Mouse (Mus musculus) spleen, adult 2 months (tissue): Measurements from ENCODE around the gene Gng12.

Source experiments
- CTCF ChIP-seq: fragments of 200-500 bp; IDR thresholded peaks from 2 replicates; pipeline ENCODE4 v1.5.1; 2011; ENCODE audit warnings: mild to moderate bottlenecking, inconsistent platforms; ENCODE audit not compliant: insufficient read depth, insufficient read length, insufficient replicate concordance; ENCODE audit errors: extremely low read depth
- POLR2A ChIP-seq: fragments of 200-500 bp; IDR thresholded peaks from 2 replicates; pipeline ENCODE4 v1.6.1; 2011; ENCODE audit warnings: low read depth, low read length, inconsistent platforms

- TF ChIP-seq POLR2A (no peak), CTCF (no peak)
These were observed 161.9 kb downstream of the Gng12 start for GRCm38 (mm10) chr6:67057991-67058696.
